Mouse (Mus musculus): ENCODE results near the gene Trpc2. TPM values are rescaled to one million over a fixed set of nuclear protein-coding genes. Genes with fewer than 3 reads are reported as not detected.

Gene Trpc2
- total and polyA plus RNA-seq, 3 experiments = not detected

DNA sequence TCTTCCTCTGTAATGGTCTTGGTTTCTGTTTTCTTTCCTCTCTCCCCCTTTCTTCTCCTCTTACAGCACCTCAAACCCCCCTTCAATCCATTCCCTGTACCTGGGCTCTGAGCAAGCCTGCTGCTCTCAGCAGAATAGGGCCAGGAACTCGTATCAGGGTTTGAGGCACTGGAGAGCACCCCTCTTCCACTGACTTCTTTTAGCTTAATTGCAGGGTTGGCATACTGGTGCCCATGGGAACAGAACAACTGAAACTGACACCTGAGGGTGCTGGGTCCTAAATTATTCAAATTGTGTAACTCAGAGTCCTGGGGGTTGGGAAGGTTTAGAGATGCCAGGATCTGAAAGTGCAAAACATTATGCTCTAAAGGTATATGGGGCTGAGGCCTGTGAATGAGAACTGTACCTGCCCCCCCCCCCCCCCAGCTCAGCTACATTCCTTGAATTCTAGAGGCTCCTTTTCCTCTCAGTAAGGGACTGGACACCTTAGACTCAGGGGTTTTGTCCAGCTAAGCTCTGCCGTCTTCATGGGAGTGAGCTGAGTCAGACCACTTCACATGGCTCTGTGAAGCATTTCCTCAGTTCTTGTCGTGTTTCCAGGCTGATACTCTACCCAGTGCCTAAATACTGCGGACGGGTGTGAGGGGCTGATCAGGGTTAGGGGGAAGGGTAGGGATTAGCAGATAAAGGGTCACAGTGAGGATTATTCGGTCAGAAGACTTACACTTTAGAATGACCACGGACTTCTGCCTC lies 33.8 kb downstream of the Trpc2 start, which contains the start of gene Chrna10:
Gene Chrna10, minus strand, starts transcription at position 250 of the 753 bp plus-strand sequence.
- no peak within 1 kb of the TSS for H3K27ac ChIP-seq (ENCODE audit: control insufficient read depth, low read depth, low read length)
- no peaks in the 10 kb centered on the region; a peak in 1 of 4 replicates for H3K27me3 ChIP-seq (ENCODE audit: control insufficient read depth in 1 of 2, insufficient read depth in 2 of 2, low read length in 2 of 2)
- DNase-seq (ENCODE audit: low read depth, low spot score) = no peak
- TF ChIP-seq MYB (IDR thresholded peaks at IDR 0.05; ENCODE audit: low read depth, low read length) (no peak), RCOR1 (IDR thresholded peaks at IDR 0.05; ENCODE audit: low read depth, low read length) (no peak), CHD2 (IDR thresholded peaks at IDR 0.05; ENCODE audit: low read length) (no peak), ETS1 (IDR thresholded peaks at IDR 0.05; ENCODE audit: low read depth, low read length) (no peak), ZNF384 (IDR thresholded peaks at IDR 0.05; ENCODE audit: low read depth, low read length) (no peak), BHLHE40 (IDR thresholded peaks at IDR 0.05; ENCODE audit: borderline replicate concordance, low read depth, low read length) (no peak)
- no peaks in the 10 kb centered on the region for H3K4me1 ChIP-seq (ENCODE audit: control insufficient read depth in 1 of 2, insufficient read depth in 2 of 2, low read length in 2 of 2)
- no peak within 1 kb of the TSS for H3K9ac ChIP-seq (ENCODE audit: control insufficient read depth, low read depth, low read length, poor library complexity, severe bottlenecking)
- no peaks in the 10 kb centered on the region for H3K9me3 ChIP-seq (replicated peaks; ENCODE audit: insufficient read depth, low read length)
- no peaks in the 10 kb centered on the region for H3K79me2 ChIP-seq (ENCODE audit: control insufficient read depth, insufficient read depth, low read length, poor library complexity)
- no peak within 1 kb of the TSS for H3K4me3 ChIP-seq (ENCODE audit: control insufficient read depth in 1 of 2, insufficient read depth in 1 of 2, low read depth in 2 of 2, low read length in 2 of 2)
- peaks cover 0 to 9% of the 10 kb centered on the region in 2 experiments; a peak in 2 of 4 replicates for H3K36me3 ChIP-seq (ENCODE audit: control insufficient read depth in 1 of 2, insufficient read depth in 2 of 2, low read length in 2 of 2)

- no peak overlapping the region for H3K4me3 ChIP-seq (ENCODE audit: control insufficient read depth in 1 of 2, insufficient read depth in 1 of 2, low read depth in 2 of 2, low read length in 2 of 2)
- H3K27me3 ChIP-seq (ENCODE audit: control insufficient read depth in 1 of 2, insufficient read depth in 2 of 2, low read length in 2 of 2) = no peaks in the 10 kb centered on the region; a peak in 1 of 4 replicates
- H3K79me2 ChIP-seq (ENCODE audit: control insufficient read depth, insufficient read depth, low read length, poor library complexity) = no peaks in the 10 kb centered on the region
- H3K9me3 ChIP-seq (replicated peaks; ENCODE audit: insufficient read depth, low read length) = no peaks in the 10 kb centered on the region
- no peak overlapping the region for H3K27ac ChIP-seq (ENCODE audit: control insufficient read depth, low read depth, low read length)
- no peaks in the 10 kb centered on the region for H3K4me1 ChIP-seq (ENCODE audit: control insufficient read depth in 1 of 2, insufficient read depth in 2 of 2, low read length in 2 of 2)
- DNase-seq (ENCODE audit: low read depth, low spot score) = no peak
- no peak for TF ChIP-seq GATA1 (IDR thresholded peaks at IDR 0.05; ENCODE audit: low read depth, low read length)
- TF ChIP-seq MYC (IDR thresholded peaks at IDR 0.05; ENCODE audit: low read depth, low read length) = no peak
- no peak for TF ChIP-seq NRF1 (IDR thresholded peaks at IDR 0.05; ENCODE audit: insufficient read depth, low read depth, low read length, poor library complexity, severe bottlenecking)
- TF ChIP-seq CHD2 (IDR thresholded peaks at IDR 0.05; ENCODE audit: low read length) = no peak
- no peak for TF ChIP-seq CTCF (IDR thresholded peaks at IDR 0.05 in 2 of 3, conservative IDR thresholded peaks at IDR 0.05 in 1 of 3; ENCODE audit: control insufficient read depth in 1 of 3, insufficient read depth in 1 of 3, low read depth in 2 of 3, low read length in 3 of 3, poor library complexity in 1 of 3, severe bottlenecking in 1 of 3)
- no peak for TF ChIP-seq MYB (IDR thresholded peaks at IDR 0.05; ENCODE audit: low read depth, low read length)
- TF ChIP-seq MAZ (IDR thresholded peaks at IDR 0.05; ENCODE audit: low read depth, low read length) = no peak
- TF ChIP-seq POLR2AphosphoS2 (IDR thresholded peaks at IDR 0.05; ENCODE audit: low read length) = no peak
- TF ChIP-seq ZMIZ1 (IDR thresholded peaks at IDR 0.05; ENCODE audit: low read depth, low read length) = no peak
- no peak for TF ChIP-seq ELF1 (IDR thresholded peaks at IDR 0.05; ENCODE audit: low read depth, low read length)
- no peak for TF ChIP-seq HCFC1 (IDR thresholded peaks at IDR 0.05; ENCODE audit: low read depth, low read length)
- no peak for TF ChIP-seq E2F4 (IDR thresholded peaks at IDR 0.05; ENCODE audit: borderline replicate concordance, low read depth, low read length)
- TF ChIP-seq ZKSCAN1 (IDR thresholded peaks at IDR 0.05; ENCODE audit: low read depth, low read length) = no peak
- no peak overlapping the region for H3K9ac ChIP-seq (ENCODE audit: control insufficient read depth, low read depth, low read length, poor library complexity, severe bottlenecking)
- H3K36me3 ChIP-seq (ENCODE audit: control insufficient read depth in 1 of 2, insufficient read depth in 2 of 2, low read length in 2 of 2) = peaks cover 0 to 10% of the 10 kb centered on the region in 2 experiments; a peak in 2 of 4 replicates
Observed at GRCm38 (mm10) chr7:102117382-102117781, 34.5 kb downstream of the Trpc2 start.
